Comparison of ENCODE assay signal across 10 mouse cellular contexts in genomic region chr6:142701161-142701560, GRCm38 (mm10). TPM values are rescaled to one million over a fixed set of nuclear protein-coding genes. Genes with fewer than 3 reads are reported as not detected.
DNase-seq lines count a peak whose midpoint lies in the region; ATAC-seq and TF ChIP-seq lines count a peak whose summit lies in the region.
"Had no signal": no experiment of that assay in that cellular context is flagged by ENCODE, and none has a peak within 500 bp of the region (broad histone marks: within the 10 kb centered on the region; RNA-seq: fewer than 3 reads in every experiment).

No protein-coding gene starts in this region.

- H3K27me3 ChIP-seq in kidney, embryonic 14.5 days (ENCODE audit: control insufficient read depth, insufficient read depth, low read length): no peaks in the 10 kb centered on the region
- no peaks in the 10 kb centered on the region for H3K27me3 ChIP-seq in testis, adult 2 months (ENCODE audit: control insufficient read depth, insufficient read depth, low read length)
- no peaks in the 10 kb centered on the region for H3K27me3 ChIP-seq in limb, embryonic 14.5 days (ENCODE audit: control insufficient read depth, insufficient read depth, low read length)
- H3K27me3 ChIP-seq: forebrain, embryonic 15.5 days had no signal

- WGBS in kidney, embryonic 14.5 days: 54% methylated on average over 13 of the region's 13 CpGs
- 78% methylated on average over 13 of the region's 13 CpGs for WGBS in limb, embryonic 14.5 days

- ATAC-seq in kidney, embryonic 14.5 days (ENCODE audit: low FRiP score, low TSS enrichment): peak; percentile 30; the same call in 1 of the 2 replicates
- no peak for ATAC-seq in limb, embryonic 14.5 days (ENCODE audit: low FRiP score, low read depth)
- ATAC-seq: forebrain, embryonic 15.5 days had no signal

- no peak overlapping the region for H3K4me3 ChIP-seq in kidney, embryonic 14.5 days (ENCODE audit: low read length)
- no peak overlapping the region for H3K4me3 ChIP-seq in testis, adult 2 months (ENCODE audit: control insufficient read depth, low read depth, low read length)
- no peak overlapping the region for H3K4me3 ChIP-seq in limb, embryonic 14.5 days (replicated peaks; ENCODE audit: low read length)

- H3K4me1 ChIP-seq in kidney, embryonic 14.5 days (ENCODE audit: control insufficient read depth, insufficient read depth, low read length): no peaks in the 10 kb centered on the region
- peaks cover 7% of the 10 kb centered on the region for H3K4me1 ChIP-seq in testis, adult 2 months (ENCODE audit: control insufficient read depth, insufficient read depth, low read length)
- H3K4me1 ChIP-seq in limb, embryonic 14.5 days (ENCODE audit: control insufficient read depth, insufficient read depth, low read length): no peaks in the 10 kb centered on the region; the same call in 1 of the 2 replicates

- H3K9ac ChIP-seq in kidney, embryonic 14.5 days (ENCODE audit: low read depth, low read length): 0 out of 2 replicates have a peak overlapping the region, but pooled peaks have one; percentile 2
- H3K9ac ChIP-seq in limb, embryonic 14.5 days (ENCODE audit: low read depth, low read length, severe bottlenecking): no peak overlapping the region

- DNase-seq in kidney, adult 9 months: no peak
- DNase-seq in testis, postnatal 14 days (ENCODE audit: low spot score): no peak
- DNase-seq in limb, embryonic 14.5 days (ENCODE audit: low spot score): no peak
- no peak for DNase-seq in ovary, postnatal 36 days (ENCODE audit: low spot score)
- DNase-seq in adrenal gland, postnatal 25 days: no peak
- DNase-seq: kidney, adult 8-10 months; thymus, adult 2 months had no signal

- no peak overlapping the region for H3K27ac ChIP-seq in kidney, embryonic 14.5 days (ENCODE audit: low read depth, low read length)
- no peak overlapping the region for H3K27ac ChIP-seq in testis, adult 2 months (ENCODE audit: control insufficient read depth, insufficient read depth, low read depth, low read length)
- H3K27ac ChIP-seq in limb, embryonic 14.5 days (replicated peaks; ENCODE audit: low read depth, low read length): no peak overlapping the region
- H3K27ac ChIP-seq: forebrain, embryonic 15.5 days had no signal

- peak overlapping the region; percentile 82 for H3K4me2 ChIP-seq in kidney, embryonic 14.5 days (replicated peaks; ENCODE audit: low read depth, low read length)
- peak overlapping the region; percentile 65; the same call in 1 of the 2 replicates for H3K4me2 ChIP-seq in limb, embryonic 14.5 days (replicated peaks; ENCODE audit: low read depth, low read length, severe bottlenecking)

- no peaks in the 10 kb centered on the region for H3K9me3 ChIP-seq in kidney, embryonic 14.5 days (ENCODE audit: control insufficient read depth, low read length)
- no peaks in the 10 kb centered on the region for H3K9me3 ChIP-seq in limb, embryonic 14.5 days (ENCODE audit: control insufficient read depth, low read length)
- H3K9me3 ChIP-seq: forebrain, embryonic 15.5 days had no signal

- 0 out of 2 replicates have a peak, but pooled peaks have one; percentile 3 for TF ChIP-seq POLR2A in testis, adult 2 months (IDR thresholded peaks at IDR 0.05; ENCODE audit: control insufficient read depth, low read depth, low read length)
- no peak for TF ChIP-seq POLR2A in limb, embryonic 14.5 days (IDR thresholded peaks at IDR 0.05; ENCODE audit: borderline replicate concordance, extremely low read depth, insufficient read depth, insufficient read length)

- H3K36me3 ChIP-seq in kidney, embryonic 14.5 days (ENCODE audit: control insufficient read depth, insufficient read depth, low read length): no peaks in the 10 kb centered on the region
- H3K36me3 ChIP-seq in testis, adult 2 months (ENCODE audit: control insufficient read depth, insufficient read depth, low read length): no peaks in the 10 kb centered on the region
- H3K36me3 ChIP-seq in limb, embryonic 14.5 days (ENCODE audit: control insufficient read depth, insufficient read depth, low read length): no peaks in the 10 kb centered on the region
- H3K36me3 ChIP-seq: forebrain, embryonic 15.5 days had no signal

- no peak for TF ChIP-seq CTCF in testis, adult 2 months (IDR thresholded peaks at IDR 0.05; ENCODE audit: control insufficient read depth, insufficient read depth, insufficient replicate concordance, low read depth, low read length)

RNA-seq across cellular contexts. Expression of gene Abcc9, which starts 1.0 kb away (rescaled TPM):
- 6.4 and 7.3 TPM in 2 replicates for polyA plus RNA-seq in kidney, embryonic 14.5 days (2014; fragmentation: Nextera tagmentation; extraction: Ambion mirVana)
- polyA plus RNA-seq in testis, adult 2 months (2012; rRNA removed): 0.78 and 0.84 TPM in 2 replicates
- polyA plus RNA-seq in limb, embryonic 14.5 days (2012; rRNA removed): 7.1 and 7.3 TPM in 2 replicates
- polyA plus RNA-seq in limb, embryonic 14.5 days (2014; fragmentation: Nextera tagmentation; extraction: Ambion mirVana): 2.8 and 4.0 TPM in 2 replicates
- total RNA-seq in adrenal gland, postnatal 25 days (2021): 19.4 and 19.9 TPM in 2 replicates

RNA-seq across cellular contexts. Expression of gene Cmas, which starts 55.3 kb away (rescaled TPM):
- polyA plus RNA-seq in kidney, embryonic 14.5 days (2014; fragmentation: Nextera tagmentation; extraction: Ambion mirVana): 81.1 and 85.6 TPM in 2 replicates
- 12.8 and 14.8 TPM in 2 replicates for polyA plus RNA-seq in testis, adult 2 months (2012; rRNA removed)
- 40.7 and 54.5 TPM in 2 replicates for polyA plus RNA-seq in limb, embryonic 14.5 days (2012; rRNA removed)
- polyA plus RNA-seq in limb, embryonic 14.5 days (2014; fragmentation: Nextera tagmentation; extraction: Ambion mirVana): 88.7 and 95.8 TPM in 2 replicates
- 31.5 and 33.9 TPM in 2 replicates for total RNA-seq in adrenal gland, postnatal 25 days (2021)
